Mouse (Mus musculus) embryonic stem cell, embryonic (primary cell): Measurements from ENCODE around the gene Kifap3.

Experiments
- CTCF ChIA-PET, 4 experiments: fragments of 300-600 bp in 2 of 4; fragments of 350-600 bp in 2 of 4; sonication (Branson Sonifier 250); formaldehyde crosslinking; loops; one replicate each; lab custom pipeline; 2022; ENCODE audit warnings: inconsistent platforms in 2 of 4; lab: Charles Lee
- POLR2A ChIA-PET, 4 experiments: fragments of 300-600 bp in 2 of 4; fragments of 350-600 bp in 2 of 4; sonication (Branson Sonifier 250); formaldehyde crosslinking; loops; one replicate each; lab custom pipeline; 2022; ENCODE audit warnings: antibody characterized with exemption in 4 of 4, inconsistent platforms in 1 of 4; lab: Charles Lee

The Kifap3 gene

GRCm38 (mm10) chr1:163861538-163861937, 82.2 kb downstream of the Kifap3 start:
- POLR2A ChIA-PET = no interaction called here

GRCm38 (mm10) chr1:163873158-163873557, 93.8 kb downstream of the Kifap3 start:
- POLR2A ChIA-PET = no interaction called here
- CTCF ChIA-PET = interaction anchor here in 2 of 4 experiments (0.6 kb wide), 3 partner anchors 15 to 70 kb away, joined by 3 to 6 read pairs (median 3); no protein-coding TSS in a partner anchor

More at GRCm38 (mm10) chr1:163861538-163861937, 82.2 kb downstream of the Kifap3 start:
- CTCF ChIA-PET = no interaction called here

- POLR2A ChIA-PET = interaction anchor here in 1 of 4 experiments (0.6 kb wide), 1 partner anchor 700 kb away, joined by 4 read pairs; no protein-coding TSS in a partner anchor
- CTCF ChIA-PET = no interaction called here
Observed at GRCm38 (mm10) chr1:163889629-163890028, 110.2 kb downstream of the Kifap3 start.

- ChIA-PET POLR2A (no interaction called here), CTCF (interaction anchor here in 3 of 4 experiments (0.6 to 1.4 kb wide), 4 partner anchors 15 to 743 kb away, joined by 3 to 7 read pairs (median 4); no protein-coding TSS in a partner anchor)
Observed at GRCm38 (mm10) chr1:163893294-163893693, 113.9 kb downstream of the Kifap3 start.

- CTCF ChIA-PET = interaction anchor here in 2 of 4 experiments (0.6 to 1.0 kb wide), 5 partner anchors 16 to 253 kb away, joined by 3 to 7 read pairs (median 4); no protein-coding TSS in a partner anchor
- POLR2A ChIA-PET = no interaction called here
Observed at GRCm38 (mm10) chr1:163893774-163894527, 114.6 kb downstream of the Kifap3 start.

- CTCF ChIA-PET = interaction anchor here (0.5 to 1.2 kb wide), 4 partner anchors 12 to 891 kb away, joined by 3 to 4 read pairs (median 4); no protein-coding TSS in a partner anchor
- POLR2A ChIA-PET = interaction anchor here in 1 of 4 experiments (0.7 kb wide), 1 partner anchor 27 kb away, joined by 3 read pairs; no protein-coding TSS in a partner anchor
Observed at GRCm38 (mm10) chr1:163898291-163898764, 118.9 kb downstream of the Kifap3 start.

- POLR2A ChIA-PET = no interaction called here
- CTCF ChIA-PET = no interaction called here
Observed at GRCm38 (mm10) chr1:163899575-163899974, 120.2 kb downstream of the Kifap3 start.

- CTCF ChIA-PET = no interaction called here
- POLR2A ChIA-PET = no interaction called here
Observed at GRCm38 (mm10) chr1:163900168-163900567, 120.8 kb downstream of the Kifap3 start.

GRCm38 (mm10) chr1:163903411-163903810, 124.0 kb downstream of the Kifap3 start:
- CTCF ChIA-PET = no interaction called here
- POLR2A ChIA-PET = interaction anchor here in 1 of 4 experiments (1.6 kb wide), 1 partner anchor 19 kb away, joined by 4 read pairs; no protein-coding TSS in a partner anchor

- POLR2A ChIA-PET = no interaction called here
- CTCF ChIA-PET = interaction anchor here in 2 of 4 experiments (0.7 to 2.0 kb wide), 2 partner anchors 110 to 757 kb away, joined by 4 to 6 read pairs; no protein-coding TSS in a partner anchor
Observed at GRCm38 (mm10) chr1:163907007-163907811, 127.8 kb downstream of the Kifap3 start.

- CTCF ChIA-PET = interaction anchor here in 3 of 4 experiments (0.7 to 3.1 kb wide), 4 partner anchors 74 to 758 kb away, joined by 4 to 20 read pairs (median 6); no protein-coding TSS in a partner anchor
- POLR2A ChIA-PET = no interaction called here
Observed at GRCm38 (mm10) chr1:163908389-163908788, 129.0 kb downstream of the Kifap3 start.

- POLR2A ChIA-PET = no interaction called here
- CTCF ChIA-PET = interaction anchor here (0.7 to 3.1 kb wide), 16 partner anchors 10 to 760 kb away, joined by 3 to 20 read pairs (median 4); partner anchors contain the start of gene Kifap3 (in 2 of the 4)
Observed at GRCm38 (mm10) chr1:163910343-163910742, 131.0 kb downstream of the Kifap3 start.

GRCm38 (mm10) chr1:163910785-163911184, 131.4 kb downstream of the Kifap3 start:
- POLR2A ChIA-PET = no interaction called here
- CTCF ChIA-PET = interaction anchor here (0.6 to 3.1 kb wide), 18 partner anchors 10 to 760 kb away, joined by 3 to 20 read pairs (median 4); partner anchors contain the start of gene Kifap3 (in 2 of the 4)

GRCm38 (mm10) chr1:163911981-163912380, 132.6 kb downstream of the Kifap3 start:
- POLR2A ChIA-PET = no interaction called here

GRCm38 (mm10) chr1:163917349-163918160, 138.2 kb downstream of the Kifap3 start:
- CTCF ChIA-PET = no interaction called here
- POLR2A ChIA-PET = interaction anchor here in 1 of 4 experiments (0.6 kb wide), 1 partner anchor 783 kb away, joined by 3 read pairs; no protein-coding TSS in a partner anchor

More at GRCm38 (mm10) chr1:163911981-163912380, 132.6 kb downstream of the Kifap3 start:
- CTCF ChIA-PET = interaction anchor here in 1 of 4 experiments (2.8 kb wide), 1 partner anchor 762 kb away, joined by 19 read pairs; no protein-coding TSS in a partner anchor

- ChIA-PET POLR2A (no interaction called here), CTCF (no interaction called here)
Observed at GRCm38 (mm10) chr1:163924093-163924492, 144.7 kb downstream of the Kifap3 start.

- POLR2A ChIA-PET = interaction anchor here in 3 of 4 experiments (1.7 to 4.2 kb wide), 4 partner anchors 13 to 66 kb away, joined by 5 to 24 read pairs (median 10); partner anchors contain the start of genes BC055324 (in 2 of the 3) and Mettl18 (in 2 of the 3)
Observed at GRCm38 (mm10) chr1:163928846-163929245, 149.5 kb downstream of the Kifap3 start, which contains the start of gene Scyl3. Gene Scyl3 (plus strand): TSS chr1:163929100.

More at GRCm38 (mm10) chr1:163928846-163929245, 149.5 kb downstream of the Kifap3 start, which contains the start of gene Scyl3:
- CTCF ChIA-PET = interaction anchor here in 1 of 4 experiments (1.5 kb wide), 1 partner anchor 210 kb away, joined by 4 read pairs; no protein-coding TSS in a partner anchor
